Mouse (Mus musculus) adrenal gland, postnatal 25 days (tissue): ENCODE measurements at regions not wholly inside any gene's neighbourhood (a gene's known extent, or its start where the extent isn't known, plus 50 kb on each side); places are given as distances from the start of the nearest gene placed in this dataset.
A peak's percentile ranks its signal among the peaks of the same experiment; 100 is the strongest.

Experiments used
- DNase-seq: peaks from one replicate; pipeline ENCODE4 v3.0.0; 2021; ENCODE audit warnings: mixed read lengths

- DNase-seq, result no peak
Observed at GRCm38 (mm10) chr19:60408436-60408835, 59.7 kb downstream of the Prlhr start.

DNA sequence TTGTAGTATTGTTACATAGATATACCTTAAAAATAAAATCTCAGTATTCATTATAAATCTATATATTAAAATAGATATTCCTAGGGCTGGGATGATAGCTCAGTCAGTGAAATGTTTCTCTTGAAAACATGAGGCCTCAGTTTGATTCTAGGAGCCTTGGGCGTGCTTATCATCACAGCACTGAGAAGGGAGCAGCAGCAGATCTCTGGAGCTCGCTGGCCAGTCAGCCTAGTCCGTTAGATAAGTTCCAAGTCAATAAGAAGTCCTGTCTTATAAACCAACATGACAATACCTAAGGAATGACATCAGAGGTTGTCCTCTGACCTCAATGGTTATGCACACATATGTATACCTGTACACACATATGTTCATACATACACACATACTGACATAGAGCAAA, 68.7 kb downstream of the Prlhr start:
- DNase-seq, result no peak

DNA sequence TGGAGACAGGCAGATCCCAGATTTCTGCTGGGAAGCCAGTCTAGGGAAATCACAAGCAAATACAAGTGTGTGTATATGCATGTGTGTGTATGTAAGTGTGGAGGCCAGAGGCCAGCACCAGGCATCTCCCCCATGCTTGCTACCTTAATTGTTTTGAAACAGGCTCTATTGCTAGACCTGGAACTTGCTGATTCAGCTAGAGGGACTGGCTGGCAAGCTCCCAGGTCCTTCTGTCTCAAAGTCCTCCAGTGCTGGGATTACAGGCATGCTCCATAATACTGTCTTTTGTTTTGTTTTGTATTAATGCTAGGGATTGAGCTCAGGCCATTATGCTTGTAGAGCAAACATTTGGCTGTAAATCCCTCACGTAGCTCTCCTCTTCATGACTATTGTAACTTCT, 70.4 kb downstream of the Prlhr start:
- no peak for DNase-seq

DNA sequence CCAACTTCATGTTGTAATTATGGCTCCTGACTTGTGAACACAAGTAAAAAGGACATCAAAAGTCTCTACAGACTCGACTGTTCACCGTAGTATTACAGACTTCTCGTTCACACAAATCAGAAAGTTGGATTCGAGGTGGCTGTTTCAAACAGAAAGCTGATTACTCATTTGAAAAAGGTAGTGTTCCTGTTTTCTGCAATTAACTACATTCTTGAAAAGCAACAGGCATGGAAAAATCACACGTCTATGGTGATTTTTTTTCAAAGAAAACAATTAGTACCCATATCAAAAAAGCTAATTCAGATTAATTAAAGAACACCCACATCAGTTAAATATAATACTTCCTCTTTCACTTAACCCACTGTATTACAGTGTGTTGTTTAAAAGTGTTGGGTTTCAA, 71.5 kb downstream of the Prlhr start:
- DNase-seq, result no peak

GRCm38 (mm10) chr19:60386563-60387241, 81.4 kb downstream of the Prlhr start:
- no peak for DNase-seq

- DNase-seq, result no peak
Observed at GRCm38 (mm10) chr19:60384721-60385120, 83.4 kb downstream of the Prlhr start.

DNA sequence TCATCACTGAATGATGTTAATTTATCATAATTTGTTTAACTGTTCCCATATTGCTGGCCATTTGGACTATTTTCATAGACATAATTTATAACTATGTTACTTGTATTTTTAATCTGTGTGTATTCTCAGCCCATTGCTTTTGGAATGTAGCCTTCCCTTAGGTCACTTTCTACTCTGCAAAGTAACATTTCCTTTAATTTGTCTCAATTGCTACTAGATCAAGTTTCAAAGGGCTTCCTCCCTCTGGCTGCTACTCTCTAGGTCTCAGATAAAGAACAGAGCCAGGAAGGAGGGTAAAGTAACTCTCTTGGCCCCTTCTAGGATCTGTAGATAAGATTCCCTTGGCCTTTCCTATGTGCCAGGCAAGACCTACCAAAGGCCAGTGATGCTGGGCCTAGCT, 85.4 kb downstream of the Prlhr start:
- DNase-seq, result no peak

DNA sequence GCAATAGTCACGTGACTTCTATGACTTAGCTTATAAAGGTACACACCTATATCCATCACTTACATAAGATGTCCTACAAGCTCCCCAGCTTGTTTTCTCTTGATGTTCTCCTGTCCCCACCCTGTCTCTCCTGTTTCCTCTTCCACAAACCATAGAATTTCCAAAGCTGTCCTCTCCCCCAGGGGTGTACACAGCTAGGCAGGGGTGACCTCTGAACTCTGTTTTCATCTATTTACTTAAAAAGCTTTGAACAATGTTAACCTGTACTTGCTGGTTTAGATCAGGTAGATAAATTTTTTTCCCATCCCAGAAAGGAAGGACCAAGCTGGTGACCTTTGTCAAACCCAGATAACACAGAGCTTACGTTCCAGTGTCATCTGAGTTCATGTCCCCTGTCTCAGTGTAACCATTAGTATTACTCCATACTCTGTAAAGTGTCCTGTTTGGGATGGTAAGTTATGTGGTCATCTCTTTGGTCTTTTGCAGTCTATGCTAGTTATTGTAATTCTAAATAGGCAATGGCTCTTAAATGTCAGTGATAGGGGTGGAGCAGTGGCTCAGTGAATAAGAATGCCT, 89.0 kb downstream of the Prlhr start:
- DNase-seq, result no peak

DNA sequence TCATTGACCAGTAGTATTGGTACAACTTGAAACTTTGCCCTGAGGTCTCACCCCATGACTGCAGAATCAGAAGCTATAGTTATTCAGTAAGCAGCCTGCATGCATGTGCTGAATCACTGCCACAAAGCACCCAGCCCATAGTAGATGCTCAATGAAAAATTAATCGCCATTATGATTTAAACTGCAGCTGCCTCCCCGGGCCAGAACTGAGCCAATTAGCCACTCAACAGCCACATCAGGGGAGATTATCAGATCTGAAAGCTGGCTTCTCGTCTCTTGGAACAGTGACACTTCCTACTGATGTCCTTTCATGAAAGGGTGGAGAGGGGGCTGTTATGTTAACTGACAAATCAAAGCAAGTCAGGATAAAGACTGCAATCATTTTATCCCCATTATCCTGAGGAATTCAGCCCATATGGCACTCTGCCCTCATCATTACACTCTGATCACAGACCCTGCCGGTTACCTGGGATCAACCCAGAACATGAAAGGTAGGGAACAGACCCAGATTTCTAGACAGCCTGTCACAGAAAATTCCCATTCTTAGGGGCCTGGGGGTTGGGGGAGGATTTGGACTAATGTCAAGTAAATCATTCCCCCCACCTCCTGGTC, 104.0 kb downstream of the Prlhr start:
- DNase-seq, result no peak

- DNase-seq, result no peak
Observed at GRCm38 (mm10) chr19:60344911-60345310, 118.4 kb upstream of the Fam204a start.

DNA sequence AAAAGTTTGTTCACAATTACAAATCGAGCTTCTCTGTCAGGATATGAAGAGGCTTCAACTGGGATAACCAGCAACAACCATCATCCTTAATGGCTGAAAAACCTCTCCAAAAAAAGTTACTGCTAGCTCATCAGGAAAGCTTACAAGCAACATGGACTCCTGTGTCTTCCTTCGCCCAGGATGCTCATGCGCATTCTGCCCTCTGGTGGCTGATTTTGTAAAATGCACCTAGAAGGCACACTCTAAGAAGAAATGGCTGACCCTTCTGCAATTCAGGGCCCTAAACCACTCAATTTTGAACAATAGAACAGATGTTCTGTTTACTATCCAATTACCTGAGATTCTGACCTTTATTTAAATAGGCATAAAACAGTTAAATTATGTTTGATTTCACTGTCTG, 115.0 kb upstream of the Fam204a start:
- peak; percentile 34 for DNase-seq

DNA sequence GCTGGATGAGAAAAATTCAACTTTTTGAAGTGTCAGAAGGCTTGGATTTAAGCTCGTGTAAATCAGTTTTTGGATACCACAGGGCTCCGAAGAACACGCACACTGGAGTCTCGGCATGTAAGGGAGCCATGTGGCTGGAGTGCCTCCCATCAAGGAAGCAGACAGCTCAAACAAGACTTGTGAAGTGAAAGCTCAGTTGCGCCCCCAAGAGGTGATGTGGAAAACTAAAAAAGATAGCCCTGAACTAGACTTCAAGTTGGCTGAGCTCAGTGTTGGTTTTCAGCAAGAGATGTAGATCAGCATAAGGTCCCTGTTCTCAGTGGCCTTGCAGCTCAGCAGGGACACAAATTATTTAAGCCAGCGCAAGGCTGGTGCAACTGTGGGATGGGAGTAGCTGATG, 113.7 kb upstream of the Fam204a start:
- DNase-seq, result peak; percentile 4

DNA sequence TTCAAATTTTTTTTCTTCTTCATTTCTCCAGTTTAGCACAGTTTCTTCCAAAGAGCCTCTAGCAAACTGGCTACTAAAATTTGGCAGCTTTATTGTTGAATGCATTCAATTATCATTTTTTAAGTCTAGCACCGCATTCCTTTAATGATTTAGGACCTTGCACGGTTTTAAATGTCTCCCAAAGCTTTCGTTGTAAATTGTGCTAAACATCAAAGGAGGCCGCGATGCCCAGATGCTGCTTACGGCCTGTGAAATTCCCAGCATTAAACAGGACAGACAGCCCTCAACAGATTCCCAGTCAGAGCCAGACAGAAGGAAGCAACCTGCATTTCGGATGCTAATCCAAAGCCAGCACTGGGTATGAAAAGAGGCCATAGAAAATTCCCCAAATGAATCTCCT, 108.0 kb upstream of the Fam204a start:
- DNase-seq, result no peak

- DNase-seq, result no peak
Observed at GRCm38 (mm10) chr19:60328295-60328694, 101.8 kb upstream of the Fam204a start.

GRCm38 (mm10) chr19:60325612-60326011, 99.1 kb upstream of the Fam204a start:
- no peak for DNase-seq

DNA sequence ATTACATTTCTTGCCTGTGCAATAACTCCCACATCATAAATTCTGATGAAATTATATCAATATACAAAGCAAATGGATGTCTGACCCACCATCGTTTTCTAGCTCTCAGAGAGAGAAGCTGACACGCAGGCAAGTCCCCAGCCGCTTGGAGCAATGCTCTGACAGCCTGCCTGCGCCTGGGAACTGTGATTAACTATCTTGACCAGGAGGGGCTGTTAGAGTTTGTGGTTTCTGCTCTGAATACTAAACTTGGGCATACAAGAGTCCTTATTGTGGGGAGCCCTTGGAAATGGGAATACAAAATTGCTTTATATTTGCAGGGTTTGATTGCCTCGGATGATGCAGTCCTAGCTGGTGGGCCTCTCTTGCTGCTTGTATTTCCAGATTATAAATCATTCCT, 98.6 kb upstream of the Fam204a start:
- DNase-seq, result no peak

DNA sequence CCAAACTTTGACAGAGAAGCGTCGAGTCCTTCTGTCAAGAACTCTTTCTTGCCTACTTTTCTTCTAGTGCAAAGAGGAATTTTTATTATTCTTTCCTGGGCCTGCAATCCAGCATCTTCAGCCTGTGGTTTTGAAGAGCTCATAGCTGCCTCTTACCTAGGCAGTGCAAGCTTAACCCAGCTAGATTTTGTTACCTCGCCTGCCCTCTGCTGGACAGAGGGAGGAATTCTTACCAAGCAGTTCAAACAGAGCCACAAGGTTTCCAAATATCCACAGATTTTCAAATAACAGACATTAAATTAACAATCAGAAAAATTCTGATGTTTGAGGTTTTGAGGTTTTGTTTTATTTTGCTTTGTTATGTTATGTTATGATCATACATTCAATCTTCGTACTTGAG, 84.1 kb upstream of the Fam204a start:
- DNase-seq, result peak; percentile 59

DNA sequence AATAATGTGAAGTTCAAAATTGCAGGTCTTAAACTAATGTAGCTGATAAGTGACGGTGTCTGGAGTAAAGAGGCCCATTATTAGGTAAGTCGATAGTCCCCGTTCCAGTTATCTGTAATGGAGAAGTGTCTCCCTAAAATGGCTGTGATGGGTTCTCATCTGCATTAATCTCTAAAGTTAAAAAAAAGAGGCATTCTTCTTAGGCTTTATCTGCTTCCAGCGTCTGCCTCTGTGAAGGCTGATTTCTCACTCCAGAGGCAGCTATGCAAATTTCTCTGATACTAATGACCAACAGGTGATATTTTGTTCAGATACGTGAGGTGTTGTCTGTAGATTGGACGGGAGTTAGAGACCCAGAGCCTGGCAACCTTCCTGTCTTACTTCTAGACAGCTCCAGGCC, 75.9 kb upstream of the Fam204a start:
- no peak for DNase-seq

- DNase-seq, result no peak
Observed at GRCm38 (mm10) chr19:60300891-60301290, 74.4 kb upstream of the Fam204a start.

DNA sequence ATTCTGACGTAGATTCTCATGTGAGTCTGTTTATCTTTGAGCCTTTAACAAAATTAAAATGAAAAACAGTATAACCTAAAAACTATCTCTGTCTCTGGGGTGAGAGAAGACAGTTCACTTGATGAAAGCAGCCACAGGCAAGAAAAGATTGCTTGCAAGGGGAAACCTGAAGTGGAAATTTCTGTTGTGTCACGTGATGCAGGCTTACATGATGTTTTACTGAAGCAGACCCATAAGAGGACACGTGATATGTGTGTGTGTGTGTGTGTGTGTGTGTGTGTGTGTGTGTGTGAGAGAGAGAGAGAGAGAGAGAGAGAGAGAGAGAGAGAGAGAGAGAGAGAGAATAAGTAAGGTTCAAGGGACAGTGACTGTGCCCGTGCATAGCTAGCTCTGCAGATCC, 63.7 kb upstream of the Fam204a start:
- no peak for DNase-seq

DNA sequence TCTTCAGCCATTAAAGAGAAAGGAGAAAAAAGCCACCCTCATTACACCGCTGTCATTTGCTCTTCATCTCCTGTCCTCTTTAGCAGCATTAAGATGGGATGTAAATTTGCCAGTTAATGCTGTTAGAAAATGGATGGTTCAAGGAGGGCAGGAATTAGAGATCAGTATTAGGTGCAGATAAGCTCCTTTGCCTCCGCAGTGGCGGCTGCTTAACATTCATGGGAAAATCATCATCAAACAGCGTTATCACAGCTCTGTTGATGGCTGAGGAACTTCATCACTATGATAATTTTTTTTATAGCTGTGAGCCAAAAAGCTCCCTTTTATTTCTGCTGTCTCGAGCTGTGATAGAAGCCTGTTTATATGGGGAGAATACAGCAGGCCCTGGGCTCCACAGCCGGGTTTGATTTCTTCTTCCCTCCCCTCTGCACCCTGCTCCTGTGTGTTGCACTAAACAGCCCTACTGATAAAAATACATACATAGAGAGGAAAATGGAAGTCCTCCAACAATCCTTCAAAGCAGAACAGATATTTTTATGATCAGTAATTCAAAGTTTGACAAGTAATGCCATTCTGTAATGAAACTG, 60.4 kb upstream of the Fam204a start:
- no peak for DNase-seq

DNA sequence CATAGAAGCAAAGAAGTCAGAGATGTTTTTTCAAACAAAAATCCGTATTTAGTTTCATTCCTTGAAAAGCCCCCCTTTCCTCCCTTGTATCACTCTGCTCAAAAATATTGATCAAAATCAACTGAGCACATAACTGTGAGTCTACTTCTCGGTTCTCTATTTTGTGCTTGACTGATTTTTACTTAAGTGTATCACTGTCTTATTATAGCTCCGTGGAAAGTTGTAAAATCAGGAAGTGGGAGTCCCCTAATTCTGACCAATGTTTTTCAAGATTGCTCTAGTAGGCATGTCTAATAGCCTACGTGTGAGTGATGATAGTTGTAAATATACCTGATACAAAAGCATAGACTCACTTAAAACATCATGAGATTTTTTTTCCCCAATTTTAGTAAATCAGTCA, 58.4 kb upstream of the Fam204a start:
- DNase-seq, result no peak
